Mouse (Mus musculus) thymus, adult 2 months (tissue): Measurements from ENCODE around the gene Chrm2. TPM values are rescaled to one million over a fixed set of nuclear protein-coding genes. Genes with fewer than 3 reads are reported as not detected.

Experiments
- DNase-seq: peaks from one replicate; pipeline ENCODE4 v3.0.0; 2021
- H3K27ac ChIP-seq: fragments of 200-500 bp; 2 replicates; pipeline ENCODE4 v1.5.1; 2012; ENCODE audit warnings: low read length, control low read depth; ENCODE audit not compliant: control insufficient read depth, insufficient read depth
- H3K27me3 ChIP-seq: fragments of 200-500 bp; 2 replicates; pipeline ENCODE4 v1.6.1; 2012; ENCODE audit warnings: mild to moderate bottlenecking, low read length, moderate library complexity, mixed read lengths; ENCODE audit not compliant: control insufficient read depth, insufficient read depth
- H3K36me3 ChIP-seq: fragments of 200-500 bp; 2 replicates; pipeline ENCODE4 v1.6.1; 2012; ENCODE audit warnings: mild to moderate bottlenecking, low read length, moderate library complexity; ENCODE audit not compliant: control insufficient read depth, insufficient read depth
- H3K4me1 ChIP-seq: fragments of 200-500 bp; replicated peaks from 2 replicates; pipeline ENCODE4 v1.6.1; 2012; ENCODE audit warnings: low read length; ENCODE audit not compliant: control insufficient read depth, insufficient read depth
- H3K4me3 ChIP-seq: fragments of 200-500 bp; 2 replicates; pipeline ENCODE4 v1.5.1; 2012; ENCODE audit warnings: mild to moderate bottlenecking, low read length, control low read depth, moderate library complexity; ENCODE audit not compliant: control insufficient read depth, insufficient read depth
- CTCF ChIP-seq: fragments of 200-500 bp; IDR thresholded peaks from 2 replicates; pipeline ENCODE4 v1.5.1; 2012; ENCODE audit warnings: mild to moderate bottlenecking, control low read depth, low read length, moderate library complexity, borderline replicate concordance; ENCODE audit not compliant: control insufficient read depth, poor library complexity, insufficient read depth; ENCODE audit errors: extremely low read depth
- POLR2A ChIP-seq: fragments of 200-500 bp; IDR thresholded peaks from 2 replicates; pipeline ENCODE4 v1.6.1; 2012; ENCODE audit warnings: mild to moderate bottlenecking, low read length, control low read depth, moderate library complexity; ENCODE audit not compliant: control insufficient read depth, poor library complexity, insufficient read depth; ENCODE audit errors: extremely low read depth
- WGBS: fragments of 180-500 bp; shearing (Covaris S2); methylation state at CpG from one replicate; pipeline ENCODE4 v1.1.7; 2018; 5-methylcytosine and 5-hydroxymethylcytosine counted together
- polyA plus RNA-seq: library from polyadenylated mRNA; depleted of rRNA; stranded (reverse); fragments of >200 nt; gene quantifications from 2 replicates; pipeline ENCODE4 v1.2.3, GENCODE M21; 2012; rRNA removed

The Chrm2 gene
- polyA plus RNA-seq = 0.18 and 1.1 TPM in 2 replicates

- Histone ChIP-seq H3K36me3 (no peaks in the 10 kb centered on the region), H3K27me3 (no peaks in the 10 kb centered on the region; the same call in 1 of the 2 replicates), H3K4me3 (no peak within 1 kb of the TSS), H3K4me1 (no peaks in the 10 kb centered on the region), H3K27ac (no peak within 1 kb of the TSS)
- 6% methylated on average over 30 of the region's 30 CpGs for WGBS
- TF ChIP-seq CTCF (no peak), POLR2A (no peak)
- DNase-seq = no peak
These were observed at the start of gene Chrm2 for GRCm38 (mm10) chr6:36387612-36388400. Gene Chrm2 (plus strand): TSS chr6:36388084.

GRCm38 (mm10) chr6:36373983-36374382 is 13.9 kb upstream of the Chrm2 start:
- Histone ChIP-seq H3K27ac (no peak overlapping the region), H3K27me3 (no peaks in the 10 kb centered on the region), H3K36me3 (no peaks in the 10 kb centered on the region), H3K4me1 (no peaks in the 10 kb centered on the region), H3K4me3 (no peak overlapping the region)
- 74% methylated on average over 2 of the region's 2 CpGs for WGBS
- TF ChIP-seq CTCF (no peak), POLR2A (no peak)
- no peak for DNase-seq

- Histone ChIP-seq H3K36me3 (no peaks in the 10 kb centered on the region), H3K4me3 (no peak overlapping the region), H3K27ac (no peak overlapping the region), H3K4me1 (no peaks in the 10 kb centered on the region), H3K27me3 (no peaks in the 10 kb centered on the region)
- TF ChIP-seq CTCF = no peak
- no peak for TF ChIP-seq POLR2A
- 62% methylated on average over 4 of the region's 4 CpGs for WGBS
- no peak for DNase-seq
These were observed 9.9 kb upstream of the Chrm2 start for GRCm38 (mm10) chr6:36377936-36378335.

GRCm38 (mm10) chr6:36384102-36384501 is 3.8 kb upstream of the Chrm2 start:
- no peak for TF ChIP-seq CTCF
- TF ChIP-seq POLR2A = no peak
- Histone ChIP-seq H3K4me1 (no peaks in the 10 kb centered on the region), H3K36me3 (no peaks in the 10 kb centered on the region), H3K27ac (no peak overlapping the region), H3K4me3 (no peak overlapping the region), H3K27me3 (no peaks in the 10 kb centered on the region; the same call in 1 of the 2 replicates)
- WGBS = 63% methylated on average over 3 of the region's 3 CpGs
- DNase-seq = no peak

- DNase-seq = no peak
- TF ChIP-seq CTCF (no peak), POLR2A (no peak)
- Histone ChIP-seq H3K27ac (no peak overlapping the region), H3K4me3 (no peak overlapping the region), H3K4me1 (no peaks in the 10 kb centered on the region), H3K27me3 (no peaks in the 10 kb centered on the region; the same call in 1 of the 2 replicates), H3K36me3 (no peaks in the 10 kb centered on the region)
- WGBS = 5% methylated on average over 36 of the region's 36 CpGs
These were observed 746 bp downstream of the Chrm2 start for GRCm38 (mm10) chr6:36388401-36389259.

GRCm38 (mm10) chr6:36389260-36389965 is 1.5 kb downstream of the Chrm2 start:
- Histone ChIP-seq H3K36me3 (no peaks in the 10 kb centered on the region), H3K27ac (no peak overlapping the region), H3K4me3 (no peak overlapping the region), H3K4me1 (no peaks in the 10 kb centered on the region), H3K27me3 (no peaks in the 10 kb centered on the region; the same call in 1 of the 2 replicates)
- no peak for DNase-seq
- 37% methylated on average over 20 of the region's 20 CpGs for WGBS
- no peak for TF ChIP-seq POLR2A
- TF ChIP-seq CTCF = no peak
